In genomic region chr2:126782433-126782832, GRCm38 (mm10) we compare ENCODE assay signal across 8 mouse cellular contexts. TPM values are rescaled to one million over a fixed set of nuclear protein-coding genes. Genes with fewer than 3 reads are reported as not detected.
DNase-seq lines count a peak whose midpoint lies in the region; ATAC-seq lines count a peak whose summit lies in the region.

No protein-coding gene starts in this region.

- H3K27me3 ChIP-seq in embryonic facial prominence, embryonic 11.5 days (ENCODE audit: control insufficient read depth, insufficient read depth, low read length), result no peaks in the 10 kb centered on the region
- H3K27me3 ChIP-seq in embryonic facial prominence, embryonic 10.5 days (replicated peaks; ENCODE audit: low read depth, poor library complexity, severe bottlenecking), result no peaks in the 10 kb centered on the region

- no peak overlapping the region for H3K4me3 ChIP-seq in embryonic facial prominence, embryonic 11.5 days (ENCODE audit: low read depth, low read length)
- H3K4me3 ChIP-seq in embryonic facial prominence, embryonic 10.5 days, result no peak overlapping the region

- H3K9me3 ChIP-seq in embryonic facial prominence, embryonic 11.5 days (replicated peaks; ENCODE audit: control insufficient read depth, low read length), result no peaks in the 10 kb centered on the region
- H3K9me3 ChIP-seq in embryonic facial prominence, embryonic 10.5 days, result no peaks in the 10 kb centered on the region

- DNase-seq in embryonic facial prominence, embryonic 11.5 days (ENCODE audit: low spot score), result peak; percentile 25
- no peak for DNase-seq in embryonic facial prominence, embryonic 10.5 days (ENCODE audit: low spot score)
- peak; percentile 45 for DNase-seq in A20 (ENCODE audit: low read depth, low spot score)
- DNase-seq in brain, embryonic 18.5 days (ENCODE audit: low read depth, low spot score), result peak; percentile 66
- DNase-seq in heart, adult 9 months (ENCODE audit: low spot score in 2 of 2), result peak; percentile 23 to 46
- DNase-seq in layer of hippocampus, postnatal 14 days (ENCODE audit: low spot score in 2 of 2), result peak; percentile 62 to 90
- DNase-seq in ovary, postnatal 14 days (ENCODE audit: low spot score), result peak; percentile 52
- no peak for DNase-seq in thymus, postnatal 25 days

- 85% methylated on average over 3 of the region's 3 CpGs for WGBS in embryonic facial prominence, embryonic 11.5 days
- WGBS in embryonic facial prominence, embryonic 10.5 days, result 87% methylated on average over 3 of the region's 3 CpGs

- no peak for ATAC-seq in embryonic facial prominence, embryonic 11.5 days (replicated peaks; ENCODE audit: insufficient number of reproducible peaks, low FRiP score, low TSS enrichment, low read depth)

- no peak overlapping the region for H3K9ac ChIP-seq in embryonic facial prominence, embryonic 11.5 days (replicated peaks; ENCODE audit: low read length)

- no peak overlapping the region for H3K27ac ChIP-seq in embryonic facial prominence, embryonic 11.5 days (replicated peaks; ENCODE audit: low read depth, low read length)
- H3K27ac ChIP-seq in embryonic facial prominence, embryonic 10.5 days (replicated peaks), result no peak overlapping the region

- no peaks in the 10 kb centered on the region for H3K4me1 ChIP-seq in embryonic facial prominence, embryonic 11.5 days (ENCODE audit: control insufficient read depth, insufficient read depth, low read length)
- no peaks in the 10 kb centered on the region for H3K4me1 ChIP-seq in embryonic facial prominence, embryonic 10.5 days

- no peaks in the 10 kb centered on the region for H3K36me3 ChIP-seq in embryonic facial prominence, embryonic 11.5 days (replicated peaks; ENCODE audit: control insufficient read depth, insufficient read depth, low read depth, low read length)
- H3K36me3 ChIP-seq in embryonic facial prominence, embryonic 10.5 days (replicated peaks), result no peaks in the 10 kb centered on the region

- no peak overlapping the region for H3K4me2 ChIP-seq in embryonic facial prominence, embryonic 11.5 days (ENCODE audit: low read depth, low read length)

RNA-seq across cellular contexts. Expression of gene Usp50, which starts 0.8 kb away (rescaled TPM):
- 1.8 and 2.0 TPM in 2 replicates for polyA plus RNA-seq in embryonic facial prominence, embryonic 11.5 days (2014; fragmentation: Nextera tagmentation; extraction: Ambion mirVana)
- polyA plus RNA-seq in embryonic facial prominence, embryonic 10.5 days (2016; fragmentation: Nextera tagmentation; extraction: Ambion mirVana), result 2.8 and 3.2 TPM in 2 replicates
- total RNA-seq in layer of hippocampus, postnatal 14 days (2021), result 1 to 10 TPM in 1 of 2 experiments, under 1 TPM in 1; 0.41 to 1.3 TPM

Comparison
In these comparisons a context has a peak if more than half of its experiments do, and no peak if none do; other contexts are left out.
1. DNase-seq: peak in embryonic facial prominence, embryonic 11.5 days (single experiment), A20 (single experiment), brain, embryonic 18.5 days (single experiment), heart, adult 9 months (2 of 2), layer of hippocampus, postnatal 14 days (2 of 2) and ovary, postnatal 14 days (single experiment); none in embryonic facial prominence, embryonic 10.5 days (single experiment) and thymus, postnatal 25 days (single experiment).